Mouse (Mus musculus): ENCODE measurements around the gene Rps6. TPM values are rescaled to one million over a fixed set of nuclear protein-coding genes. Genes with fewer than 3 reads are reported as not detected.
"Not testable (repeated sequence)": the region's sequence is repeated elsewhere in the genome, so short reads cannot be mapped to it uniquely, and the experiment has no call there.

The Rps6 gene
- polyA plus RNA-seq, 1 experiment from 2014 or later: 672 TPM

- no peak overlapping the region for H3K4me3 ChIP-seq (ENCODE audit: inconsistent target)
- no peaks in the 10 kb centered on the region for H3K36me3 ChIP-seq (ENCODE audit: inconsistent target)
- H3K79me2 ChIP-seq (ENCODE audit: inconsistent target): no peaks in the 10 kb centered on the region
- WGBS (ENCODE audit: missing documents): 82% methylated on average over 4 of the region's 4 CpGs
- no peak overlapping the region for H3K27ac ChIP-seq
Observed at GRCm38 (mm10) chr4:86873072-86873471, 15.9 kb upstream of the Rps6 start.

GRCm38 (mm10) chr4:86871988-86872387, 14.8 kb upstream of the Rps6 start:
- Histone ChIP-seq H3K27ac (no peak overlapping the region), H3K79me2 (ENCODE audit: inconsistent target) (no peaks in the 10 kb centered on the region), H3K4me3 (ENCODE audit: inconsistent target) (no peak overlapping the region), H3K36me3 (ENCODE audit: inconsistent target) (no peaks in the 10 kb centered on the region)

GRCm38 (mm10) chr4:86864087-86864486, 6.9 kb upstream of the Rps6 start:
- no peaks in the 10 kb centered on the region for H3K36me3 ChIP-seq (ENCODE audit: inconsistent target)
- no peaks in the 10 kb centered on the region for H3K79me2 ChIP-seq (ENCODE audit: inconsistent target)
- no peak overlapping the region for H3K4me3 ChIP-seq (ENCODE audit: inconsistent target)
- H3K27ac ChIP-seq: no peak overlapping the region
- WGBS (ENCODE audit: missing documents): 83% methylated on average over 5 of the region's 5 CpGs

GRCm38 (mm10) chr4:86858070-86858440, 843 bp upstream of the Rps6 start:
- Histone ChIP-seq H3K27ac (no peak overlapping the region), H3K36me3 (ENCODE audit: inconsistent target) (peaks cover 18% of the 10 kb centered on the region), H3K79me2 (ENCODE audit: inconsistent target) (peaks cover 16% of the 10 kb centered on the region), H3K4me3 (ENCODE audit: inconsistent target) (peak overlapping the region; percentile 61)
- 93% methylated on average over 11 of the region's 12 CpGs for WGBS (ENCODE audit: missing documents)

- Histone ChIP-seq H3K27ac (peak overlapping the region; percentile 40), H3K36me3 (ENCODE audit: inconsistent target) (peaks cover 23% of the 10 kb centered on the region), H3K4me3 (ENCODE audit: inconsistent target) (peak overlapping the region; percentile 69), H3K79me2 (ENCODE audit: inconsistent target) (peaks cover 16% of the 10 kb centered on the region)
- WGBS (ENCODE audit: missing documents): under 1% methylated on average over 49 of the region's 50 CpGs
Observed at GRCm38 (mm10) chr4:86856304-86857112, 704 bp downstream of the Rps6 start.

- Histone ChIP-seq H3K4me3 (ENCODE audit: inconsistent target) (no peak overlapping the region), H3K79me2 (ENCODE audit: inconsistent target) (peaks cover 16% of the 10 kb centered on the region), H3K36me3 (ENCODE audit: inconsistent target) (peaks cover 29% of the 10 kb centered on the region), H3K27ac (no peak overlapping the region)
- 91% methylated on average over 4 of the region's 4 CpGs for WGBS (ENCODE audit: missing documents)
Observed at GRCm38 (mm10) chr4:86852813-86853590, 4.2 kb downstream of the Rps6 start.

- Histone ChIP-seq H3K79me2 (ENCODE audit: inconsistent target) (peaks cover 16% of the 10 kb centered on the region), H3K27ac (no peak overlapping the region), H3K36me3 (ENCODE audit: inconsistent target) (peaks cover 38% of the 10 kb centered on the region), H3K4me3 (ENCODE audit: inconsistent target) (no peak overlapping the region)
- WGBS (ENCODE audit: missing documents): 72% methylated on average over 2 of the region's 3 CpGs
Observed at GRCm38 (mm10) chr4:86852018-86852417, 5.2 kb downstream of the Rps6 start.

GRCm38 (mm10) chr4:86851331-86851730, 5.9 kb downstream of the Rps6 start:
- no peak overlapping the region for H3K4me3 ChIP-seq (ENCODE audit: inconsistent target)
- peaks cover 45% of the 10 kb centered on the region for H3K36me3 ChIP-seq (ENCODE audit: inconsistent target)
- 91% methylated on average over 2 of the region's 2 CpGs for WGBS (ENCODE audit: missing documents)
- H3K27ac ChIP-seq: no peak overlapping the region
- H3K79me2 ChIP-seq (ENCODE audit: inconsistent target): peaks cover 11% of the 10 kb centered on the region

- 76% methylated on average over 2 of the region's 2 CpGs for WGBS (ENCODE audit: missing documents)
- H3K79me2 ChIP-seq (ENCODE audit: inconsistent target): no peaks in the 10 kb centered on the region
- H3K27ac ChIP-seq: no peak overlapping the region
- peaks cover 53% of the 10 kb centered on the region; the same call in 1 of the 2 replicates for H3K36me3 ChIP-seq (ENCODE audit: inconsistent target)
- H3K4me3 ChIP-seq (ENCODE audit: inconsistent target): no peak overlapping the region
Observed at GRCm38 (mm10) chr4:86847246-86847645, 10.0 kb downstream of the Rps6 start.

- WGBS (ENCODE audit: missing documents): 94% methylated on average over 3 of the region's 3 CpGs
- Histone ChIP-seq H3K36me3 (ENCODE audit: inconsistent target) (peaks cover 56% of the 10 kb centered on the region; the same call in 1 of the 2 replicates), H3K79me2 (ENCODE audit: inconsistent target) (no peaks in the 10 kb centered on the region), H3K4me3 (ENCODE audit: inconsistent target) (no peak overlapping the region), H3K27ac (no peak overlapping the region)
Observed at GRCm38 (mm10) chr4:86845384-86845783, 11.8 kb downstream of the Rps6 start.

- not testable (repeated sequence) for H3K27ac ChIP-seq; H3K4me3 ChIP-seq (ENCODE audit: inconsistent target); H3K79me2 ChIP-seq (ENCODE audit: inconsistent target)
- no CpG with 5 or more reads among the region's 2 CpGs for WGBS (ENCODE audit: missing documents)
- H3K36me3 ChIP-seq (ENCODE audit: inconsistent target): peaks cover 66% of the 10 kb centered on the region
Observed at GRCm38 (mm10) chr4:86841141-86841540, 16.1 kb downstream of the Rps6 start.

- no peak overlapping the region for H3K27ac ChIP-seq
- WGBS (ENCODE audit: missing documents): 100% methylated on average over 2 of the region's 2 CpGs
- H3K79me2 ChIP-seq (ENCODE audit: inconsistent target): no peaks in the 10 kb centered on the region
- no peak overlapping the region for H3K4me3 ChIP-seq (ENCODE audit: inconsistent target)
- peaks cover 86% of the 10 kb centered on the region for H3K36me3 ChIP-seq (ENCODE audit: inconsistent target)
Observed at GRCm38 (mm10) chr4:86831896-86832295, 25.3 kb downstream of the Rps6 start.

GRCm38 (mm10) chr4:86825143-86825542, 32.1 kb downstream of the Rps6 start:
- Histone ChIP-seq H3K4me3 (ENCODE audit: inconsistent target) (no peak overlapping the region), H3K27ac (no peak overlapping the region), H3K36me3 (ENCODE audit: inconsistent target) (peaks cover 81% of the 10 kb centered on the region), H3K79me2 (ENCODE audit: inconsistent target) (peaks cover 5% of the 10 kb centered on the region; the same call in 1 of the 2 replicates)
- 91% methylated on average over 7 of the region's 7 CpGs for WGBS (ENCODE audit: missing documents)

- Histone ChIP-seq H3K36me3 (ENCODE audit: inconsistent target) (peaks cover 82% of the 10 kb centered on the region), H3K27ac (no peak overlapping the region), H3K79me2 (ENCODE audit: inconsistent target) (peaks cover 5% of the 10 kb centered on the region; the same call in 1 of the 2 replicates), H3K4me3 (ENCODE audit: inconsistent target) (no peak overlapping the region)
- WGBS (ENCODE audit: missing documents): 81% methylated on average over 2 of the region's 2 CpGs
Observed at GRCm38 (mm10) chr4:86823169-86823568, 34.0 kb downstream of the Rps6 start.

- H3K36me3 ChIP-seq (ENCODE audit: inconsistent target): peaks cover 72% of the 10 kb centered on the region
- H3K4me3 ChIP-seq (ENCODE audit: inconsistent target): no peak overlapping the region
- no peak overlapping the region for H3K27ac ChIP-seq
- 94% methylated on average over 2 of the region's 3 CpGs for WGBS (ENCODE audit: missing documents)
- H3K79me2 ChIP-seq (ENCODE audit: inconsistent target): no peaks in the 10 kb centered on the region; the same call in 1 of the 2 replicates
Observed at GRCm38 (mm10) chr4:86814850-86815249, 42.4 kb downstream of the Rps6 start.

Data from macrophage (primary cell).